In genomic region chr19:10634106-10634871, GRCm38 (mm10) we compare ENCODE assay signal across 9 mouse cellular contexts. TPM values are rescaled to one million over a fixed set of nuclear protein-coding genes. Genes with fewer than 3 reads are reported as not detected.
A peak's percentile ranks its signal among the peaks of the same experiment; 100 is the strongest.
DNase-seq lines count a peak whose midpoint lies in the region; ATAC-seq and TF ChIP-seq lines count a peak whose summit lies in the region.
"Had no signal": no experiment of that assay in that cellular context is flagged by ENCODE, and none has a peak within 500 bp of the region (broad histone marks: within the 10 kb centered on the region; RNA-seq: fewer than 3 reads in every experiment).

Gene Vwce, plus strand, starts transcription at chr19:10634213.

- DNase-seq in testis, postnatal 14 days (ENCODE audit: low spot score), result no peak
- DNase-seq in embryonic facial prominence, embryonic 10.5 days (ENCODE audit: low spot score), result peak; percentile 77
- peak; percentile 66 for DNase-seq in testis, postnatal 10 days (ENCODE audit: low spot score)

- H3K4me1 ChIP-seq in testis, adult 2 months (ENCODE audit: control insufficient read depth, insufficient read depth, low read length), result peaks cover 8% of the 10 kb centered on the region
- H3K4me1 ChIP-seq in embryonic facial prominence, embryonic 10.5 days, result peaks cover 18% of the 10 kb centered on the region
- peaks cover 16% of the 10 kb centered on the region for H3K4me1 ChIP-seq in heart, embryonic 12.5 days (replicated peaks)
- H3K4me1 ChIP-seq in kidney, embryonic 14.5 days (ENCODE audit: control insufficient read depth, insufficient read depth, low read length), result peaks cover 6% of the 10 kb centered on the region; the same call in 1 of the 2 replicates
- H3K4me1 ChIP-seq in limb, embryonic 15.5 days, result peaks cover 22% of the 10 kb centered on the region
- H3K4me1 ChIP-seq in midbrain, embryonic 16.5 days (ENCODE audit: control insufficient read depth, insufficient read depth, low read length), result peaks cover 13% of the 10 kb centered on the region

- peak within 1 kb of the TSS; percentile 98 for H3K4me2 ChIP-seq in heart, embryonic 12.5 days
- peak within 1 kb of the TSS; percentile 77 for H3K4me2 ChIP-seq in kidney, embryonic 14.5 days (replicated peaks; ENCODE audit: low read depth, low read length)
- peak within 1 kb of the TSS; percentile 97 for H3K4me2 ChIP-seq in limb, embryonic 15.5 days
- H3K4me2 ChIP-seq in midbrain, embryonic 16.5 days (ENCODE audit: low read length), result peak within 1 kb of the TSS; percentile 96

- peak within 1 kb of the TSS; percentile 31 for H3K4me3 ChIP-seq in testis, adult 2 months (ENCODE audit: control insufficient read depth, low read depth, low read length)
- H3K4me3 ChIP-seq in embryonic facial prominence, embryonic 10.5 days, result peak within 1 kb of the TSS; percentile 64
- H3K4me3 ChIP-seq in heart, embryonic 12.5 days, result peak within 1 kb of the TSS; percentile 53
- peak within 1 kb of the TSS; percentile 34 for H3K4me3 ChIP-seq in kidney, embryonic 14.5 days (ENCODE audit: low read length)
- H3K4me3 ChIP-seq in limb, embryonic 15.5 days, result peak within 1 kb of the TSS; percentile 47
- H3K4me3 ChIP-seq in midbrain, embryonic 16.5 days (ENCODE audit: low read depth, low read length), result peak within 1 kb of the TSS; percentile 48

- peak within 1 kb of the TSS; percentile 73 for H3K9ac ChIP-seq in heart, embryonic 12.5 days
- H3K9ac ChIP-seq in kidney, embryonic 14.5 days (ENCODE audit: low read depth, low read length), result peak within 1 kb of the TSS; percentile 60
- peak within 1 kb of the TSS; percentile 47 for H3K9ac ChIP-seq in limb, embryonic 15.5 days
- H3K9ac ChIP-seq in midbrain, embryonic 16.5 days (ENCODE audit: low read depth, low read length), result peak within 1 kb of the TSS; percentile 72

- ATAC-seq in heart, embryonic 12.5 days (ENCODE audit: insufficient number of reproducible peaks, low FRiP score), result peak; percentile 84
- peak; percentile 72 for ATAC-seq in kidney, embryonic 14.5 days (ENCODE audit: low FRiP score, low TSS enrichment)
- peak; percentile 62 for ATAC-seq in limb, embryonic 15.5 days (ENCODE audit: insufficient number of reproducible peaks, low FRiP score, low TSS enrichment, low read depth)
- peak; percentile 87 for ATAC-seq in midbrain, embryonic 16.5 days

- TF ChIP-seq CTCF in testis, adult 2 months (IDR thresholded peaks at IDR 0.05; ENCODE audit: control insufficient read depth, insufficient read depth, insufficient replicate concordance, low read depth, low read length), result peak; percentile 20; the same call in 1 of the 2 replicates

- H3K9me3 ChIP-seq in embryonic facial prominence, embryonic 10.5 days, result no peaks in the 10 kb centered on the region
- no peaks in the 10 kb centered on the region for H3K9me3 ChIP-seq in heart, embryonic 12.5 days (replicated peaks)
- no peaks in the 10 kb centered on the region for H3K9me3 ChIP-seq in kidney, embryonic 14.5 days (ENCODE audit: control insufficient read depth, low read length)
- H3K9me3 ChIP-seq in limb, embryonic 15.5 days, result no peaks in the 10 kb centered on the region
- H3K9me3 ChIP-seq in midbrain, embryonic 16.5 days (replicated peaks; ENCODE audit: control insufficient read depth, low read length, poor library complexity, severe bottlenecking), result no peaks in the 10 kb centered on the region

- no peak for TF ChIP-seq POLR2A in testis, adult 2 months (IDR thresholded peaks at IDR 0.05; ENCODE audit: control insufficient read depth, low read depth, low read length)

- H3K27ac ChIP-seq in testis, adult 2 months (ENCODE audit: control insufficient read depth, insufficient read depth, low read depth, low read length), result no peak within 1 kb of the TSS
- H3K27ac ChIP-seq in embryonic facial prominence, embryonic 10.5 days (replicated peaks), result peak within 1 kb of the TSS; percentile 79
- no peak within 1 kb of the TSS for H3K27ac ChIP-seq in heart, embryonic 12.5 days (ENCODE audit: poor library complexity, severe bottlenecking)
- no peak within 1 kb of the TSS for H3K27ac ChIP-seq in kidney, embryonic 14.5 days (ENCODE audit: low read depth, low read length)
- peak within 1 kb of the TSS; percentile 47 for H3K27ac ChIP-seq in limb, embryonic 15.5 days
- peak within 1 kb of the TSS; percentile 55; the same call in 1 of the 2 replicates for H3K27ac ChIP-seq in midbrain, embryonic 16.5 days (ENCODE audit: low read length)
- H3K27ac ChIP-seq: macrophage had no signal

- 2% methylated on average over 32 of the region's 32 CpGs for WGBS in embryonic facial prominence, embryonic 10.5 days
- WGBS in heart, embryonic 12.5 days, result 2% methylated on average over 32 of the region's 32 CpGs
- WGBS in kidney, embryonic 14.5 days, result 2% methylated on average over 32 of the region's 32 CpGs
- 1% methylated on average over 32 of the region's 32 CpGs for WGBS in limb, embryonic 15.5 days
- WGBS in midbrain, embryonic 16.5 days, result 2% methylated on average over 32 of the region's 32 CpGs

- no peaks in the 10 kb centered on the region for H3K27me3 ChIP-seq in testis, adult 2 months (ENCODE audit: control insufficient read depth, insufficient read depth, low read length)
- peaks cover 12% of the 10 kb centered on the region for H3K27me3 ChIP-seq in embryonic facial prominence, embryonic 10.5 days (replicated peaks; ENCODE audit: low read depth, poor library complexity, severe bottlenecking)
- H3K27me3 ChIP-seq in heart, embryonic 12.5 days (replicated peaks), result peaks cover 4% of the 10 kb centered on the region; the same call in 1 of the 2 replicates
- no peaks in the 10 kb centered on the region for H3K27me3 ChIP-seq in kidney, embryonic 14.5 days (ENCODE audit: control insufficient read depth, insufficient read depth, low read length)
- no peaks in the 10 kb centered on the region for H3K27me3 ChIP-seq in limb, embryonic 15.5 days
- no peaks in the 10 kb centered on the region; the same call in 1 of the 2 replicates for H3K27me3 ChIP-seq in midbrain, embryonic 16.5 days (ENCODE audit: control insufficient read depth, insufficient read depth, low read depth, low read length)

- H3K36me3 ChIP-seq in testis, adult 2 months (ENCODE audit: control insufficient read depth, insufficient read depth, low read length), result no peaks in the 10 kb centered on the region; the same call in 1 of the 2 replicates
- peaks cover 32% of the 10 kb centered on the region for H3K36me3 ChIP-seq in embryonic facial prominence, embryonic 10.5 days (replicated peaks)
- peaks cover 27% of the 10 kb centered on the region for H3K36me3 ChIP-seq in heart, embryonic 12.5 days
- H3K36me3 ChIP-seq in kidney, embryonic 14.5 days (ENCODE audit: control insufficient read depth, insufficient read depth, low read length), result peaks cover 19% of the 10 kb centered on the region
- H3K36me3 ChIP-seq in limb, embryonic 15.5 days, result peaks cover 25% of the 10 kb centered on the region
- peaks cover 7% of the 10 kb centered on the region; the same call in 1 of the 2 replicates for H3K36me3 ChIP-seq in midbrain, embryonic 16.5 days (ENCODE audit: control insufficient read depth, insufficient read depth, low read length)

RNA-seq across cellular contexts. Expression of gene Vwce, which starts in this region (rescaled TPM):
- polyA plus RNA-seq in testis, adult 2 months (2012; rRNA removed), result 1.3 and 2.2 TPM in 2 replicates
- 1.8 and 2.0 TPM in 2 replicates for polyA plus RNA-seq in embryonic facial prominence, embryonic 10.5 days (2016; fragmentation: Nextera tagmentation; extraction: Ambion mirVana)
- polyA plus RNA-seq in heart, embryonic 12.5 days (2016; fragmentation: Nextera tagmentation; extraction: Ambion mirVana), result 0.34 and 0.85 TPM in 2 replicates
- polyA plus RNA-seq in kidney, embryonic 14.5 days (2014; fragmentation: Nextera tagmentation; extraction: Ambion mirVana), result 1.2 and 2.0 TPM in 2 replicates
- 2.8 and 3.1 TPM in 2 replicates for polyA plus RNA-seq in limb, embryonic 15.5 days (2015; fragmentation: Nextera tagmentation; extraction: Ambion mirVana)
- polyA plus RNA-seq in midbrain, embryonic 16.5 days (2015; fragmentation: Nextera tagmentation; extraction: Ambion mirVana), result 1.1 and 2.0 TPM in 2 replicates
- polyA plus RNA-seq: macrophage had no signal

Comparison
In these comparisons a context has a peak if more than half of its experiments do, and no peak if none do; other contexts are left out.
1. Peak in ATAC-seq, H3K4me3 ChIP-seq, H3K9ac ChIP-seq and H3K4me2 ChIP-seq in heart, embryonic 12.5 days; RNA of the gene not detected or under 1 TPM.
2. H3K27ac ChIP-seq: peak in embryonic facial prominence, embryonic 10.5 days (single experiment), limb, embryonic 15.5 days (single experiment) and midbrain, embryonic 16.5 days (single experiment); none in testis, adult 2 months (single experiment), heart, embryonic 12.5 days (single experiment) and kidney, embryonic 14.5 days (single experiment).
3. Peak in every context shown above with its lines, with median percentiles within 50 percentile points of each other: H3K4me3 ChIP-seq, ATAC-seq, H3K4me2 ChIP-seq and H3K9ac ChIP-seq.